Mouse (Mus musculus) lung, adult 10 weeks (tissue): ENCODE measurements around the gene Olfr1157. TPM values are rescaled to one million over a fixed set of nuclear protein-coding genes. Genes with fewer than 3 reads are reported as not detected.

Source experiments
- polyA plus RNA-seq: library from polyadenylated mRNA; stranded (reverse); fragments of 350-450 nt; fragmentation: Illumina TruSeq; extraction: RNeasy Lipid Tissue Mini Kit (QIAGEN cat#74804); gene quantifications from one replicate; pipeline ENCODE4 v1.2.3, GENCODE M21; 2014; ENCODE audit warnings: low read depth, low replicate concordance; ENCODE audit not compliant: insufficient read depth

The Olfr1157 gene
- polyA plus RNA-seq: not detected

DNA sequence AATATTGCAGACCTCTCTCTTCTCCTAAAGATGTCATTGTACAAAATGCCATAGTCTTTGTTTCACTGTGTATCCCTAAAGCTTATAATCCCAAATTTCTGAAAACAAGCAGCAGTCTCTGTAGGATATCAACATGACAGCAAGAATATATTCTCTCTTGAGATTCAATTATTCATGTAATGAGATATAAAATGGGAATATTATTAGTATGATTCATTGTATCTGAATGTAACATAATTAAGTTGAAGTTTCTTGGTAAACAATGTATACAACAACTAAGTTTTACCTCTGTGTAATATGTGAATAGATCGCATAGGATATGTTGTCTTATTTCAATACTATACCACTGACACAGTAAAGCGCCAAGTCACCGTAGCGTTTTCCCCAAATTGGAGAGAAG, at the start of gene Olfr1157:
TSS of gene Olfr1157 (minus strand) at position 101 of the 400 bp plus-strand sequence.

GRCm38 (mm10) chr2:88007515-88008318, 39.6 kb upstream of the Olfr1157 start, which contains the start of gene Olfr1160:
TSS of gene Olfr1160 (minus strand) at chr2:88008268.

GRCm38 (mm10) chr2:87989813-87990212, 21.7 kb upstream of the Olfr1157 start, which contains the start of gene Olfr1158:
TSS of gene Olfr1158 (plus strand) at chr2:87990113.

DNA sequence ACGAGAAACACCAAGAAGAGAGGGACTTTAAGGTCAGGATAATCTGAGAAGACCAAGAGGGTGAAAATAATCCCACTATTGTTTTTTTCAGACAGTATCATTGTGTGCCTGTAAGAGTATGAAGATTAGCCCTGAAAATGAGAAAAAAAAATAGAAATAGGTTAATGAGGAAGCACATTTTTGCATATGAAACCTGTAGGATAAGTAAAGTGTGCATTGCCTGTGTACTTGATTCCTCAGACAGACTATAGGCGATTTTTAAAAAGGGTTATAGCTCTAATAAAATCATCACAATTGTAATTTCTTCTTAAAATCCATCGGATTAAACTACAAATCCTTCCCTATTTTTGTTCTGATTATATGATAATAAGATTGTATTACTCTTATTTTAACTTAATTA, 6.5 kb upstream of the Olfr1157 start, which contains the start of gene Olfr74:
TSS of gene Olfr74 (minus strand) at position 101 of the 400 bp plus-strand sequence.

DNA sequence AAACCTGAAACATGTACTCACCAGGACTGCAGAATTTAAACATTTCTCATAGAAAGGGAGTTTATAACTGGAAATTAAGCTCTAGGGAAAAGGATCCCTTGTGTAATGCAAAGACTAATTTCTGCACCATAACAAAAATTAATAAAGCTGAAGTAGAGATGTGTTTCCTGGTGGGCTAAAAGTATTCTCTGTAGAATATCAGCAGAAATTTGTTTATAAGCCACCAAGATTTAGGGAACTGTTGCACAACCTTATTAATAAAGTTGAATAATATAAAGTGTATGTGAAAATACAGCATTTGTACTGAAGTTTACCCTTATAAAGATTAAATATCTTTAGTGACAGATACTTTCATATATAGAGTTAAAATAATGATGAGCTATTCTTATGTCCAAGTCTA, 15.1 kb downstream of the Olfr1157 start, which contains the start of gene Olfr1156:
TSS of gene Olfr1156 (minus strand) at position 101 of the 400 bp plus-strand sequence.

DNA sequence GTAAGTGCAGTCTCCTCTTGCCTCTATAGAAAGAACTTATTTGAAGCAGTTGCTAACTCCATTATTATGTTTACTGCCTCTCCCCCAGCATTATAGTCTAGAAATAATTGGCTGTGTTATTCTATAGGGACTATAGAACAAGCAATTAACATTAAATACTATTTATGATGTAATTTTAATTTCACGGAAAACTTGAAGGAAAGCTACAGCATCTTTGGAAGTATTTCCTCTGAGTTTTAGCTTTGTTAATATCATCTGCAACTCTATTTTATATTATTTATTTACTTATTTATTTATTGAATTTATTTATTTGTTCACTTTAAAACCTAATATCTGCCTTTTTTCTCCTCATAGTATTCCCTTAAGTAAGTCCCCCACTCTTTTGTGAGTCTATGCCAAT, 23.1 kb downstream of the Olfr1157 start, which contains the start of gene Olfr1155:
TSS of gene Olfr1155 (minus strand) at position 101 of the 400 bp plus-strand sequence.

Other genes with a start within 250 kb of the Olfr1157 start
- gene Olfr1138, start 228.3 kb downstream of the Olfr1157 start, polyA plus RNA-seq: not detected
- not detected for gene Olfr1140, start 224.5 kb downstream of the Olfr1157 start, polyA plus RNA-seq
- gene Olfr1141, start 214.3 kb downstream of the Olfr1157 start, polyA plus RNA-seq: not detected
- gene Olfr152, start 188.8 kb downstream of the Olfr1157 start, polyA plus RNA-seq: not detected
- not detected for gene Olfr1143, start 167.7 kb downstream of the Olfr1157 start, polyA plus RNA-seq
- not detected for gene Olfr1145, start 158.5 kb downstream of the Olfr1157 start, polyA plus RNA-seq
- gene Olfr1148, start 137.8 kb downstream of the Olfr1157 start, polyA plus RNA-seq: not detected
- not detected for gene Olfr1150-ps1, start 124.3 kb downstream of the Olfr1157 start, polyA plus RNA-seq
- not detected for gene Olfr1151, start 112.4 kb downstream of the Olfr1157 start, polyA plus RNA-seq
- not detected for gene Olfr1152, start 101.8 kb downstream of the Olfr1157 start, polyA plus RNA-seq
- not detected for gene Olfr1153, start 73.3 kb downstream of the Olfr1157 start, polyA plus RNA-seq
- not detected for gene Olfr1154, start 63.1 kb downstream of the Olfr1157 start, polyA plus RNA-seq
- not detected for gene Olfr1155, start 23.2 kb downstream of the Olfr1157 start, polyA plus RNA-seq
- not detected for gene Olfr1156, start 15.2 kb downstream of the Olfr1157 start, polyA plus RNA-seq
- gene Olfr74, start 6.4 kb upstream of the Olfr1157 start, polyA plus RNA-seq: not detected
- gene Olfr1158, start 21.8 kb upstream of the Olfr1157 start, polyA plus RNA-seq: not detected
- not detected for gene Olfr1160, start 40.0 kb upstream of the Olfr1157 start, polyA plus RNA-seq
- not detected for gene Olfr1161, start 54.5 kb upstream of the Olfr1157 start, polyA plus RNA-seq
- not detected for gene Olfr73, start 69.4 kb upstream of the Olfr1157 start, polyA plus RNA-seq
- gene Olfr1162, start 82.8 kb upstream of the Olfr1157 start, polyA plus RNA-seq: not detected
- not detected for gene Olfr1163, start 103.5 kb upstream of the Olfr1157 start, polyA plus RNA-seq
- gene Olfr1164, start 125.7 kb upstream of the Olfr1157 start, polyA plus RNA-seq: not detected
- gene Olfr1166, start 160.0 kb upstream of the Olfr1157 start, polyA plus RNA-seq: not detected
- gene Olfr1167, start 186.9 kb upstream of the Olfr1157 start, polyA plus RNA-seq: not detected
- gene Olfr1168, start 213.6 kb upstream of the Olfr1157 start, polyA plus RNA-seq: not detected